Mouse (Mus musculus) heart, embryonic 11.5 days (tissue): ENCODE measurements around the gene Senp6. TPM values are rescaled to one million over a fixed set of nuclear protein-coding genes. Genes with fewer than 3 reads are reported as not detected.
"Not testable (repeated sequence)": the region's sequence is repeated elsewhere in the genome, so short reads cannot be mapped to it uniquely, and the experiment has no call there.

Experiments
- ATAC-seq: fragments of 200-750 bp; cut with Nextera tagmentation; replicated peaks from 2 replicates; pipeline ENCODE4 v1.8.0; 2017; ENCODE audit warnings: moderate library complexity; ENCODE audit not compliant: insufficient number of reproducible peaks, low FRiP score, low TSS enrichment
- H3K27ac ChIP-seq: fragments of 300-500 bp; sonication (generic); 2 replicates; pipeline ENCODE4 v1.5.1; 2014; ENCODE audit warnings: mild to moderate bottlenecking, low read depth, low read length
- H3K27me3 ChIP-seq: fragments of 300-500 bp; sonication (generic); 2 replicates; pipeline ENCODE4 v1.6.1; 2014; ENCODE audit warnings: mild to moderate bottlenecking, low read length, mixed read lengths; ENCODE audit not compliant: control insufficient read depth, insufficient read depth
- H3K36me3 ChIP-seq: fragments of 300-500 bp; sonication (generic); 2 replicates; pipeline ENCODE4 v1.6.1; 2014; ENCODE audit warnings: mild to moderate bottlenecking, low read length, moderate library complexity, mixed read lengths; ENCODE audit not compliant: control insufficient read depth, insufficient read depth
- H3K4me1 ChIP-seq: fragments of 300-500 bp; sonication (generic); 2 replicates; pipeline ENCODE4 v1.6.1; 2014; ENCODE audit warnings: low read length; ENCODE audit not compliant: control insufficient read depth, insufficient read depth
- H3K4me2 ChIP-seq: fragments of 300-500 bp; sonication (generic); 2 replicates; pipeline ENCODE4 v1.6.1; 2014; ENCODE audit warnings: mild to moderate bottlenecking, moderate library complexity
- H3K4me3 ChIP-seq: fragments of 300-500 bp; sonication (generic); 2 replicates; pipeline ENCODE4 v1.5.1; 2014; ENCODE audit warnings: low read depth, low read length
- H3K9ac ChIP-seq: fragments of 300-500 bp; sonication (generic); 2 replicates; pipeline ENCODE4 v1.6.1; 2014; ENCODE audit warnings: mild to moderate bottlenecking, low read depth, low read length, moderate library complexity
- H3K9me3 ChIP-seq: fragments of 300-500 bp; sonication (generic); replicated peaks from 2 replicates; pipeline ENCODE4 v1.6.1; 2016; ENCODE audit warnings: low read length; ENCODE audit not compliant: control insufficient read depth
- WGBS: fragments of 180-500 bp; shearing (Covaris S2); extraction: QIAGEN DNeasy Blood & Tissue Kit; methylation state at CpG from one replicate; pipeline ENCODE4 v1.1.7; 2014; ENCODE audit not compliant: insufficient replicate concordance; 5-methylcytosine and 5-hydroxymethylcytosine counted together
- polyA plus RNA-seq: library from polyadenylated mRNA; unstranded; fragments of >200 nt; fragmentation: Nextera tagmentation; extraction: Ambion mirVana; gene quantifications from 2 replicates; pipeline ENCODE4 v1.2.1, GENCODE M21; 2014

Gene Senp6
- polyA plus RNA-seq = 45.3 and 52.6 TPM in 2 replicates

- H3K27ac ChIP-seq = peak within 1 kb of the TSS; percentile 100
- no peaks in the 10 kb centered on the region for H3K9me3 ChIP-seq
- no peaks in the 10 kb centered on the region for H3K27me3 ChIP-seq
- H3K4me2 ChIP-seq = peak within 1 kb of the TSS; percentile 65
- H3K36me3 ChIP-seq = no peaks in the 10 kb centered on the region
- H3K4me1 ChIP-seq = peaks cover 20% of the 10 kb centered on the region
- peak within 1 kb of the TSS; percentile 98 for H3K9ac ChIP-seq
- peak within 1 kb of the TSS; percentile 90 for H3K4me3 ChIP-seq
- peak; percentile 92 for ATAC-seq
- under 1% methylated on average over 58 of the region's 74 CpGs for WGBS
Measured at GRCm38 (mm10) chr9:80066367-80067220, at the start of gene Senp6. Senp6 (plus strand) TSS chr9:80066903.

- WGBS = 48% methylated on average over 3 of the region's 3 CpGs
- no peak overlapping the region for H3K9ac ChIP-seq
- no peaks in the 10 kb centered on the region for H3K36me3 ChIP-seq
- H3K4me3 ChIP-seq = no peak overlapping the region
- no peak for ATAC-seq
- no peak overlapping the region for H3K4me2 ChIP-seq
- H3K9me3 ChIP-seq = no peaks in the 10 kb centered on the region
- no peak overlapping the region for H3K27ac ChIP-seq
- H3K27me3 ChIP-seq = no peaks in the 10 kb centered on the region
- no peaks in the 10 kb centered on the region for H3K4me1 ChIP-seq
Measured at GRCm38 (mm10) chr9:80020429-80020828, 46.3 kb upstream of the Senp6 start.

GRCm38 (mm10) chr9:80021648-80022047 is 45.1 kb upstream of the Senp6 start:
- 24% methylated on average over 1 of the region's 1 CpGs for WGBS
- ATAC-seq = no peak
- H3K4me2 ChIP-seq = no peak overlapping the region

GRCm38 (mm10) chr9:80022821-80023220 is 43.9 kb upstream of the Senp6 start:
- Histone ChIP-seq H3K9ac (peak overlapping the region; percentile 47; the same call in 1 of the 2 replicates), H3K4me3 (no peak overlapping the region), H3K4me2 (no peak overlapping the region), H3K27me3 (no peaks in the 10 kb centered on the region), H3K9me3 (no peaks in the 10 kb centered on the region), H3K36me3 (no peaks in the 10 kb centered on the region), H3K27ac (peak overlapping the region; percentile 42), H3K4me1 (peaks cover 5% of the 10 kb centered on the region; the same call in 1 of the 2 replicates)
- ATAC-seq = no peak
- WGBS = 46% methylated on average over 8 of the region's 8 CpGs

More at GRCm38 (mm10) chr9:80021648-80022047, 45.1 kb upstream of the Senp6 start:
- no peaks in the 10 kb centered on the region for H3K9me3 ChIP-seq
- H3K4me1 ChIP-seq = peaks cover 3% of the 10 kb centered on the region; the same call in 1 of the 2 replicates
- no peaks in the 10 kb centered on the region for H3K36me3 ChIP-seq
- H3K4me3 ChIP-seq = no peak overlapping the region
- no peaks in the 10 kb centered on the region for H3K27me3 ChIP-seq
- H3K27ac ChIP-seq = no peak overlapping the region
- no peak overlapping the region for H3K9ac ChIP-seq

- H3K4me1 ChIP-seq, H3K27ac ChIP-seq, H3K36me3 ChIP-seq, H3K9ac ChIP-seq, ATAC-seq, H3K27me3 ChIP-seq, H3K9me3 ChIP-seq, H3K4me2 ChIP-seq, H3K4me3 ChIP-seq: not testable (repeated sequence)
- WGBS = 84% methylated on average over 5 of the region's 5 CpGs
Measured at GRCm38 (mm10) chr9:80025347-80025746, 41.4 kb upstream of the Senp6 start.

GRCm38 (mm10) chr9:80026017-80026416 is 40.7 kb upstream of the Senp6 start:
- Histone ChIP-seq H3K27me3 (no peaks in the 10 kb centered on the region), H3K27ac (no peak overlapping the region), H3K4me2 (no peak overlapping the region), H3K9ac (no peak overlapping the region), H3K4me3 (no peak overlapping the region), H3K9me3 (no peaks in the 10 kb centered on the region), H3K4me1 (peaks cover 5% of the 10 kb centered on the region; the same call in 1 of the 2 replicates), H3K36me3 (no peaks in the 10 kb centered on the region)
- WGBS = 0% methylated on average over 2 of the region's 2 CpGs
- ATAC-seq = no peak

- Histone ChIP-seq H3K4me2 (no peak overlapping the region), H3K9ac (no peak overlapping the region), H3K36me3 (no peaks in the 10 kb centered on the region), H3K27ac (peak overlapping the region; percentile 43; the same call in 1 of the 2 replicates), H3K9me3 (no peaks in the 10 kb centered on the region), H3K4me1 (peaks cover 5% of the 10 kb centered on the region; the same call in 1 of the 2 replicates), H3K4me3 (no peak overlapping the region), H3K27me3 (no peaks in the 10 kb centered on the region)
- WGBS = 47% methylated on average over 6 of the region's 6 CpGs
- ATAC-seq = peak; percentile 52; the same call in 1 of the 2 replicates
Measured at GRCm38 (mm10) chr9:80026581-80027021, 40.1 kb upstream of the Senp6 start.

- no peaks in the 10 kb centered on the region for H3K4me1 ChIP-seq
- no peak overlapping the region for H3K4me2 ChIP-seq
- no peaks in the 10 kb centered on the region for H3K36me3 ChIP-seq
- no peak overlapping the region for H3K27ac ChIP-seq
- H3K9ac ChIP-seq = no peak overlapping the region
- 77% methylated on average over 13 of the region's 13 CpGs for WGBS
- H3K4me3 ChIP-seq = no peak overlapping the region
- H3K9me3 ChIP-seq = peaks cover 3% of the 10 kb centered on the region; the same call in 1 of the 2 replicates
- no peaks in the 10 kb centered on the region for H3K27me3 ChIP-seq
- ATAC-seq = no peak
Measured at GRCm38 (mm10) chr9:80037262-80037996, 29.3 kb upstream of the Senp6 start.
